Mouse (Mus musculus): Measurements from ENCODE around the gene Cd52. TPM values are rescaled to one million over a fixed set of nuclear protein-coding genes. Genes with fewer than 3 reads are reported as not detected.

The Cd52 gene
- polyA plus RNA-seq, 1 experiment: 307 TPM

DNA sequence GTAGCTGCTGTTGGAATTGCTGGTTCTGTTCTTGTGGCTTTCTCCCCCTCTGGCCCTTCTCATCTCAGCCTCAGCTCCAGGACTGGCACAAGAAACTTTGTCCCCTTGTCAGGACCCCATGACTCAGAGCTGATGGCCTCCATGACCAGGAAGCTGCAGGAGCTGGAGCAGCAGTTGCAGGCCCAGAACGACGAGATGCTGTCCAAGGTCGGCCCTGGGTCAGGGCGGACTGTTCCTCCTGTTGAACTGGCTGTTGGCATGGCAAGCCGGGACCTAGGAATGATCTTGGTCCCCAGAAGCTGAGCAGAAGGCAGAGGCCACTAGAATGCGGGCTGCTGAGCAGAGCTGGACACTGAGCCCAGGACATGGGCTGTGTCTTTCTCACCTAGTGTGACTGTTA, 17.5 kb upstream of the Cd52 start:
- Histone ChIP-seq H3K4me1 (peaks cover 100% of the 10 kb centered on the region), H3K9me3 (no peaks in the 10 kb centered on the region), H3K36me3 (replicated peaks; ENCODE audit: low read length) (peaks cover 54% of the 10 kb centered on the region), H3K4me3 (replicated peaks) (peak overlapping the region; percentile 85), H3K27me3 (replicated peaks) (no peaks in the 10 kb centered on the region)
- TF ChIP-seq GATA1 (IDR thresholded peaks at IDR 0.05; ENCODE audit: borderline replicate concordance, low read length) (no peak), FLI1 (IDR thresholded peaks at IDR 0.05; ENCODE audit: low read length) (no peak)

DNA sequence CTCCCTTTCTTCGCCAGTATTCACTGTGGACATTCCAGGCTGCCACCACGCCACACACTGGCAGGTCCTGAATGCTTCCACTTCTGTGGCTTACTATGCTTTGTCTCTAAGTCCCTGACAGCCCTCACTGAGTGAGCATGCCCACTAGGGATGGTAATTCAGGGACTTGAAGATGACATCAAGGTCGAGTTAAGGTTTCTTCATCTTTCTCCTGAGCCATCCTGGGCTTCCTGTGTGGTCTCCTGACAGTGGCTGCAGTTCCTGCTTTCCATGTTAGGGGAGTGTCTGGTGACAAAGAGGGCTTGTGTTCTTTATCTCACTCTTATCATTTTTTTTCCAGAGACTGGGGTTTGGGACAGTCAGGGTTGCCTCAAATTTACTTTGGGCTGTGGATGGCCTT, 15.8 kb upstream of the Cd52 start:
- Histone ChIP-seq H3K36me3 (replicated peaks; ENCODE audit: low read length) (peaks cover 49% of the 10 kb centered on the region), H3K27me3 (replicated peaks) (no peaks in the 10 kb centered on the region), H3K4me1 (peaks cover 100% of the 10 kb centered on the region), H3K4me3 (replicated peaks) (peak overlapping the region; percentile 64), H3K9me3 (no peaks in the 10 kb centered on the region)
- TF ChIP-seq GATA1 (IDR thresholded peaks at IDR 0.05; ENCODE audit: borderline replicate concordance, low read length) (no peak), FLI1 (IDR thresholded peaks at IDR 0.05; ENCODE audit: low read length) (no peak)

DNA sequence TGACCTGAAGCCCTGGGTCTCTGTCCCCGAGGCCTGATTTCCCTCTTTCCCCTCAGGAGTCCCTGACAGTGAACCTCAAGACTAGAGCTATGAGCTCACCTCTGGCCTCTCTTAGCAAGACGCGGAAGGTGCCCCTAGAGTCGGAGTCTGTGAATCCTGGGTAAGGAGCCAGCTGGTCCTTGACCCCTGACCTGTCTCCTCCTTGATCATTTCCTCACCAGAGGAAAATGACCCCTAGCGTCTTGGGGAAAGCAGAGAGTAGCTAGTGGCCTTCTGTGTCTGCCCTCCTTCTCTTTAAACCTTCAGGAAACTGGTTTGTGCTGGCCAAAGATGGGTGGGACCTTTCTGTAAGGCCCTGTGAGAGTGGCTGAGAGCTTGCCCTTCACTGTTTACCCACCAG, 13.3 kb upstream of the Cd52 start:
- Histone ChIP-seq H3K4me1 (peaks cover 91% of the 10 kb centered on the region), H3K36me3 (replicated peaks; ENCODE audit: low read length) (peaks cover 38% of the 10 kb centered on the region), H3K4me3 (replicated peaks) (peak overlapping the region; percentile 79), H3K27me3 (replicated peaks) (no peaks in the 10 kb centered on the region), H3K9me3 (no peaks in the 10 kb centered on the region)
- TF ChIP-seq GATA1 (IDR thresholded peaks at IDR 0.05; ENCODE audit: borderline replicate concordance, low read length) (no peak), FLI1 (IDR thresholded peaks at IDR 0.05; ENCODE audit: low read length) (no peak)

DNA sequence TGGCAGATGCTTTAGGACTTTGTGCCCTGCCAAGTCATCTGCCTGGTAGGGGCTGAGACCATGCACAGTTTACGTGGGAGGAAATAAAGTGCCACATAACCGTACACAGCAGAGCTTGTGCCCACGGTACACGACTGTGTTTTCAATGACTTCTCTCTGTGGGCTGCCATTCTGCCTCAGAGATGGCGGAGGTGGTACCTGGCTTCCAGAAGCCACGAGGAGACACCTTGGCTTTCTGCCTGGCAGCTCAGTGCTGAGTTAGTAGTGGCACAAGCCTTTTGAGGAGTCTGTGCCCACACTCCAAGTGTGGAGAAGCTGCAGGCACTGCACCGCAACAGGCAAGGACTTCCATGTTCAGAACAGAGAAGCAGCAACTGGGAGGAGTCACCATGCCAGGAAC, 12.8 kb upstream of the Cd52 start:
- Histone ChIP-seq H3K9me3 (no peaks in the 10 kb centered on the region), H3K4me3 (replicated peaks) (peak overlapping the region; percentile 79), H3K27me3 (replicated peaks) (no peaks in the 10 kb centered on the region), H3K4me1 (peaks cover 91% of the 10 kb centered on the region), H3K36me3 (replicated peaks; ENCODE audit: low read length) (peaks cover 35% of the 10 kb centered on the region)
- TF ChIP-seq FLI1 (IDR thresholded peaks at IDR 0.05; ENCODE audit: low read length) (no peak), GATA1 (IDR thresholded peaks at IDR 0.05; ENCODE audit: borderline replicate concordance, low read length) (no peak)

DNA sequence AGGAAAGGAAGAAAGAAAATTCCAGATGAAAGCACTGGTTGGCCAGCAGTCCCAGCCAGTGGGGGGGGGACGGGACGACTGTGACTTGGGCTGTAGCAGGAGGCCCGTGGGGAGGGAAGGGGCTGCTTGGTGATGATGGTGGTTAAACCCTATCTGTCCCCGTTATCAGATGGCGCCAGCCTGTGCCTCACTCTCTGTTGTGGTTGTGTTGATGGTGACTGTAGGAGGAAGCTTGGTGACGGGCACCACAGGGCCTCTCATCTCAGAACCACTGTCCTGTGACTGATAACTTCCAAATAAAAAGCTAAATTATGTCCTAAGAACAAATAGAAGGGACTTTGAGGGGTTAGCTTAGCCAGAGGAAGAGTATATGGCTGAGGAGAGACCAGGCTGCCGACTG, 11.2 kb upstream of the Cd52 start:
- TF ChIP-seq GATA1 (IDR thresholded peaks at IDR 0.05; ENCODE audit: borderline replicate concordance, low read length) (peak; percentile 53; the same call in 1 of the 3 replicates), FLI1 (IDR thresholded peaks at IDR 0.05; ENCODE audit: low read length) (no peak)
- H3K4me1 ChIP-seq: peaks cover 83% of the 10 kb centered on the region

DNA sequence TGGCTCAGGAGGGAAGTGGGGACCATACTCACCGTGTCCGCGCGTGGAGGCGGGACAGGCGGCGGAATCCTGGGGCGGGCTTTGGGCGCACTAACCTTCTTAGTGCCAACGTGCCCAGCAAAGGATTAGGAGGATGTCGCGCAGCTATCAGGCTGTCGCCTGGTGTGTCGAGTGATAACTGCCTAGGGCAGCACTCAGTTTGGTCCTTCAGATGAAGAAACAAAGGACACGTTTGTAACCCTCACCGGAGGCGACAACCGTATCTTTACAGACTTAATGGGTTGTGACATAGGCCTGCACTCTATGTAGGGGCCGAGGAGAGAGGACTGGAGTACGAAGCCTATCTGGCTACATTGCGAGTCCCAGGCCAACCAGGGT, 7.8 kb upstream of the Cd52 start:
- peak overlapping the region; percentile 95 for H3K4me3 ChIP-seq (replicated peaks)
- peaks cover 76% of the 10 kb centered on the region for H3K4me1 ChIP-seq
- TF ChIP-seq FLI1 (IDR thresholded peaks at IDR 0.05; ENCODE audit: low read length) (no peak), GATA1 (IDR thresholded peaks at IDR 0.05; ENCODE audit: borderline replicate concordance, low read length) (no peak)
- no peaks in the 10 kb centered on the region for H3K9me3 ChIP-seq
- peaks cover 1% of the 10 kb centered on the region for H3K36me3 ChIP-seq (replicated peaks; ENCODE audit: low read length)
- no peaks in the 10 kb centered on the region for H3K27me3 ChIP-seq (replicated peaks)

More for the DNA sequence above, 11.2 kb upstream of the Cd52 start:
- Histone ChIP-seq H3K9me3 (no peaks in the 10 kb centered on the region), H3K27me3 (replicated peaks) (no peaks in the 10 kb centered on the region), H3K36me3 (replicated peaks; ENCODE audit: low read length) (peaks cover 23% of the 10 kb centered on the region), H3K4me3 (replicated peaks) (peak overlapping the region; percentile 83)

DNA sequence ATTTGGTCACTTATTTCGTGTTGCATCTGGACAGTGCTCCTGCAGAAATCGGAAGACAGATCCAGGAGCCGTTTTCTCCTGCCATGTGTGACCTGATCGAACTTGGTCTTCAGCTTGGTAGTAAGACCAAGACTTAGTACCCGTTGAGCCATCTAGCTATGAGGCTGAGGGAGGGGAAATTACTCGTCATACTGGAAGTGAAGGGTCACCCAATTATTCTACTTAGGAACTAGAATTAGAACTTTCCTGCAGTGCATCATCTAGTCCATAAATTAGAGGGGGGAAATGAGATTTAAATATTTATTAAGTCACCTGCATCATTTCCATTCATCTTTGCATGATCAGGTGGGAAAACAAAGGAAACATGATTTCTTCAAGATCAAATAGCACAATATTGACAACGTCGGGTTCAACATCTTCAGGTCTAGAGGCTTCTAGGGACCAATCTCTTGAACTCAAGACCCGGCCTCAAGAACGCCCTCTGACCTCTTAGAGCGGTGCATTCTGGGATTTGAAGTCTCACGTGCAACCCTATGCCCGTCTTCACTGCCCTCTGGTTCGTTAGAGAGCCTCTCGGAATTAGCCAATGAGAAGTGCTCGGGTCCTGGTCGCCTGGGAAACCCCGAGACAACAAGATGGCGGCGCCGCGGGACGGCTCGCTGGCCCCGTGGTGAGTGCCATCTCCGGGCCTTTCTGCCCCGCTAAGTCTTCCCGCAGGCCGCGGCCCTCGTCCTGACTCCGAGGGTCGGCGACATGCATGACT, 7.3 kb upstream of the Cd52 start, which contains the start of gene Ubxn11:
Gene Ubxn11, plus strand, starts transcription at position 592 of the 763 bp plus-strand sequence.
- peak within 1 kb of the TSS; percentile 95 for H3K4me3 ChIP-seq (replicated peaks)
- H3K4me1 ChIP-seq: peaks cover 76% of the 10 kb centered on the region
- no peaks in the 10 kb centered on the region for H3K27me3 ChIP-seq (replicated peaks)
- no peak for TF ChIP-seq FLI1 (IDR thresholded peaks at IDR 0.05; ENCODE audit: low read length)
- no peak for TF ChIP-seq GATA1 (IDR thresholded peaks at IDR 0.05; ENCODE audit: borderline replicate concordance, low read length)
- no peaks in the 10 kb centered on the region for H3K9me3 ChIP-seq
- no peaks in the 10 kb centered on the region for H3K36me3 ChIP-seq (replicated peaks; ENCODE audit: low read length)

DNA sequence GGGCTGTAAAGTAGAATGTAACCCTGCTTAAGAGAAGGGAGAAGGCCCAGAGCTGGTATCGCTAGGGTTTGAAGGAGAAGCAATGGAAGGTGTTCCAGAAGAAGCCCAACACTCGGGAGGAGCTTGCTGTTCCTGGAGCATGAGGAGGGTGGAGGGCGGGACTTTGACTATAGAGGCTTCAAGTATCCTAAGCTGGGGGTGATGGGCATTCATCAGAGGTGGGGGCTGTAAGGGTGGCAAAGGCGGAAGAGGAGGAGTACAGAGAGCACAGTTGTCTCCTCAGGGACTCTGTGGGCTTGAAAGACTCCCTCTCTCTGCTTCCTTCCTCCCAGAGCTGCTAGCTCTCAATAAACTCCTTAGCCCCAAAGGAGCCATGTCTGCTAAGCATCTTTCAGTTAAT, 5.4 kb upstream of the Cd52 start:
- no peaks in the 10 kb centered on the region for H3K27me3 ChIP-seq (replicated peaks)
- H3K36me3 ChIP-seq (replicated peaks; ENCODE audit: low read length): no peaks in the 10 kb centered on the region
- H3K4me1 ChIP-seq: peaks cover 73% of the 10 kb centered on the region
- no peaks in the 10 kb centered on the region for H3K9me3 ChIP-seq
- TF ChIP-seq GATA1 (IDR thresholded peaks at IDR 0.05; ENCODE audit: borderline replicate concordance, low read length) (no peak), FLI1 (IDR thresholded peaks at IDR 0.05; ENCODE audit: low read length) (no peak)
- no peak overlapping the region for H3K4me3 ChIP-seq (replicated peaks)

DNA sequence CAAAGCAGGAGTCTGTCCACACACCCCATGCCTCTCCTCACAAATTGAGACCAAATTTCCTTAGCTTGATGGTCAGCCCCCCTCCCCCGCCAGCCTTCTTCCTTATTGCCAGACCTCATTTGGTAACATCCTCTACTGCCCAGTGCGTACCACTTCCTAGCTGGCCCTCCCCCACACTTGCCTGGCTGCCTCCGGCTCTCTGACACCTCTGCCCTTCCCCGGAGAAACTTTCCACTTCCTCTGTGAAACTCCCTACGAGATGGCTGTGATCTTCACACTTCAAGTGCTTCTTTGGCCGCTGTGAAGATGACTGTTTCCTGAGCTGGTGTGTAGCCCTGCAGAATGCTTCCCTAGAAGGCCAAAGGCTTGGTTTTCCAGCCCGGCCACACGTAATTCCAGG, 3.7 kb upstream of the Cd52 start:
- peak overlapping the region; percentile 54 for H3K4me3 ChIP-seq (replicated peaks)
- no peaks in the 10 kb centered on the region for H3K27me3 ChIP-seq (replicated peaks)
- H3K36me3 ChIP-seq (replicated peaks; ENCODE audit: low read length): peaks cover 1% of the 10 kb centered on the region
- peaks cover 80% of the 10 kb centered on the region for H3K4me1 ChIP-seq
- H3K9me3 ChIP-seq: no peaks in the 10 kb centered on the region
- TF ChIP-seq FLI1 (IDR thresholded peaks at IDR 0.05; ENCODE audit: low read length) (no peak), GATA1 (IDR thresholded peaks at IDR 0.05; ENCODE audit: borderline replicate concordance, low read length) (no peak)

DNA sequence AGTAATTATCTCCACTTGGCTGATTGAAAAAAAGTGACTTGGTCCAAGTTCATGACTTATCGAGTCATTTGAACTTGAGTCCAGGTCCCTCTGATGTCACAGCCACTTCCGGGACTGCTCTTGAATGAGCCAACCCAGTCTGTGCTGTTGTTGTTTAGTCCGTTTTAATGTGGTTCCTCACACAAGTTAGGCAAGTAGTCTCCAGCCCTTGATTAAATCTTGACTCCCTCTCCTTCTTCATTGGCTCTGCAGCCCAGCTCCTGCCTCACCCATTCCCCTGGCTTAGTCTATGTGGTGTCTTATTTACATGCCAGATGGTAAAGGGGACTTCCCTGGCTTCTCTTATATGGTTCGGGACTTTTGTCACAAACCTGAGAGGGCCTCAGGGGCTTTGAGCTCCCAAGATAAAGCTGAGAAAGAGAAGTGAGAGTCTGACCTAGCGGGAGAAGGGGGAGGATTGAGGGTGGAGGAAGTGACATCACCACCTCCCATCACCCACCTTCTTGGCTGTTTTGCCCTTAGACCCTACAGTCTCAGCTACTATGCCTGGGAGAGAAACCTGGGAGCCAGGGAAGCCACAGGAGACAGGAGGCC, 2.2 kb upstream of the Cd52 start:
- Histone ChIP-seq H3K4me1 (peaks cover 82% of the 10 kb centered on the region), H3K4me3 (replicated peaks) (no peak overlapping the region), H3K9me3 (no peaks in the 10 kb centered on the region), H3K36me3 (replicated peaks; ENCODE audit: low read length) (peaks cover 12% of the 10 kb centered on the region), H3K27me3 (replicated peaks) (no peaks in the 10 kb centered on the region)
- TF ChIP-seq FLI1 (IDR thresholded peaks at IDR 0.05; ENCODE audit: low read length): no peak
- no peak for TF ChIP-seq GATA1 (IDR thresholded peaks at IDR 0.05; ENCODE audit: borderline replicate concordance, low read length)

Measured in megakaryocyte, embryonic 14.5 days (primary cell).